Mouse (Mus musculus): ENCODE results near the gene Nlrp6.

DNA sequence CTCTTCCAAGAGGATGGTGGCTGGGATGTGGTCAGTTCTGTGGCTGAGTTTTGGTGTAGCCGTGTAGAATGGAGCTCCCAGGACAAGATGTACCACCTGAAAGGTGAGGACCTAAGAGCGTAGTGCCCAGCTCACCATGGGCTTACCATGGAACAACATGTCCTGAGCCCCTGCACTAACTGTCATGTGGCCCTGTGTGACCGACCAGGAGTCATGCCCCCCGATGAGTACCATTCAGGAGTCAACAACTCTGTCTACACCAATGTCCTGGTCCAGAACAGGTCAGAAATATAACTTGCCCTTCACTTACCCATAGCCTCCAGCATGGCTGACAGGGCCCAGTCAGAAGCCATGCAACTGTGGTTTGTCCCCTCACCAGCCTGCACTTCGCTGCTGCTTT, 24.5 kb downstream of the Nlrp6 start:
- no peak for TF ChIP-seq CTCF (IDR thresholded peaks at IDR 0.05; ENCODE audit: low read depth, low read length)
- no peak for TF ChIP-seq TAL1 (conservative IDR thresholded peaks at IDR 0.05; ENCODE audit: low read depth, low read length)
- no peak for TF ChIP-seq GATA1 (IDR thresholded peaks at IDR 0.05; ENCODE audit: borderline replicate concordance, low read length)
- no peak for TF ChIP-seq GATA2 (IDR thresholded peaks at IDR 0.05; ENCODE audit: borderline replicate concordance, low read depth, low read length)
- no peak for TF ChIP-seq POLR2AphosphoS5 (IDR thresholded peaks at IDR 0.05; ENCODE audit: insufficient replicate concordance, low read depth, low read length)
